Mouse (Mus musculus) liver, embryonic 14.5 days (tissue): ENCODE data around the gene Pfn1.

ENCODE experiments used
- CTCF ChIP-seq: IDR thresholded peaks from 2 replicates; pipeline ENCODE4 v1.5.1; 2016; ENCODE audit warnings: antibody characterized with exemption, low read depth, control low read depth
- EP300 ChIP-seq: IDR thresholded peaks from 2 replicates; pipeline ENCODE4 v1.6.1; 2016; ENCODE audit warnings: antibody characterized with exemption, low read depth

DNA sequence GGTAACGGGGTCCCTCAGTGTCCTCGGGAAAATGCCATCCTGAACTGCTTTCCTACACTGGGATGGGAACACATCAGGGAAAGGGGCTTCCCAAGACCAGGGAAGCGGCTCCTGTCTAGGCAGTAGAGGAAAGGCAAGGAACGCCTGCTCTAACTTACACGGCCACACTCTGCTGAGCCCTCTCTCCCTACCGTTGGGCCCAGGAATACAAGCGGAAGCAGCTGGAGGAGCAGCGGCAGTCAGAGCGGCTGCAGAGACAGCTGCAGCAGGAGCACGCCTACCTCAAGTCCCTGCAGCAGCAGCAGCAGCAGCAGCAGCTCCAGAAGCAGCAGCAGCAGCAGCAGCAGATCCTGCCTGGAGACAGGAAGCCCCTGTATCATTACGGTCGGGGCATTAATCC, 47.7 kb downstream of the Pfn1 start:
- TF ChIP-seq EP300 (no peak), CTCF (no peak)
